In genomic region chr11:58983691-58984341, GRCm38 (mm10) we compare ENCODE assay signal across 29 mouse cellular contexts. TPM values are rescaled to one million over a fixed set of nuclear protein-coding genes. Genes with fewer than 3 reads are reported as not detected.
DNase-seq lines count a peak whose midpoint lies in the region; ATAC-seq and TF ChIP-seq lines count a peak whose summit lies in the region.
"Had no signal": no experiment of that assay in that cellular context is flagged by ENCODE, and none has a peak within 500 bp of the region (broad histone marks: within the 10 kb centered on the region; RNA-seq: fewer than 3 reads in every experiment).

No protein-coding gene starts in this region.

- H3K9ac ChIP-seq in heart, embryonic 16.5 days (ENCODE audit: low read length), result peak overlapping the region; percentile 65
- H3K9ac ChIP-seq: forebrain, embryonic 13.5 days; hindbrain, embryonic 12.5 days; intestine, embryonic 15.5 days; limb, embryonic 12.5 days; liver, embryonic 15.5 days; lung, embryonic 14.5 days; neural tube, embryonic 15.5 days had no signal

- H3K36me3 ChIP-seq in heart, embryonic 10.5 days, result peaks cover 76% of the 10 kb centered on the region
- H3K36me3 ChIP-seq in spleen, adult 2 months (ENCODE audit: control insufficient read depth, insufficient read depth, low read length), result peaks cover 38% of the 10 kb centered on the region
- H3K36me3 ChIP-seq in heart, embryonic 16.5 days (ENCODE audit: control insufficient read depth, insufficient read depth), result peaks cover 48% of the 10 kb centered on the region

- no peak for TF ChIP-seq POLR2A in spleen, adult 2 months (IDR thresholded peaks at IDR 0.05; ENCODE audit: low read depth, low read length)

- peak overlapping the region; percentile 52 for H3K4me2 ChIP-seq in heart, embryonic 16.5 days (ENCODE audit: low read depth, low read length)
- H3K4me2 ChIP-seq: forebrain, embryonic 13.5 days; hindbrain, embryonic 12.5 days; intestine, embryonic 15.5 days; limb, embryonic 12.5 days; liver, embryonic 15.5 days; lung, embryonic 14.5 days; neural tube, embryonic 15.5 days had no signal

- ATAC-seq in heart, embryonic 16.5 days (replicated peaks; ENCODE audit: extremely low read depth, insufficient read depth, low FRiP score), result peak; percentile 69
- ATAC-seq: forebrain, embryonic 13.5 days; hindbrain, postnatal 0 days; intestine, embryonic 15.5 days had no signal

- 54% methylated on average over 6 of the region's 6 CpGs for WGBS in heart, embryonic 10.5 days
- 70% methylated on average over 6 of the region's 6 CpGs for whole genome bisulfite sequencing in spleen, adult 2 months
- WGBS in heart, embryonic 16.5 days, result 38% methylated on average over 6 of the region's 6 CpGs

- H3K9me3 ChIP-seq in heart, embryonic 10.5 days, result no peaks in the 10 kb centered on the region
- H3K9me3 ChIP-seq in heart, embryonic 16.5 days (replicated peaks; ENCODE audit: control insufficient read depth, low read length), result no peaks in the 10 kb centered on the region
- H3K9me3 ChIP-seq: forebrain, embryonic 13.5 days; hindbrain, embryonic 12.5 days; intestine, embryonic 15.5 days; limb, embryonic 12.5 days; liver, embryonic 15.5 days; neural tube, embryonic 15.5 days had no signal

- H3K27me3 ChIP-seq in heart, embryonic 10.5 days (ENCODE audit: insufficient read depth, poor library complexity, severe bottlenecking), result no peaks in the 10 kb centered on the region
- no peaks in the 10 kb centered on the region for H3K27me3 ChIP-seq in spleen, adult 2 months (ENCODE audit: control insufficient read depth, insufficient read depth, low read length)
- H3K27me3 ChIP-seq in heart, embryonic 16.5 days (ENCODE audit: control insufficient read depth, insufficient read depth, low read length), result no peaks in the 10 kb centered on the region
- H3K27me3 ChIP-seq: forebrain, embryonic 13.5 days; hindbrain, embryonic 12.5 days; intestine, embryonic 15.5 days; limb, embryonic 12.5 days; liver, embryonic 15.5 days; neural tube, embryonic 15.5 days had no signal

- H3K4me3 ChIP-seq in heart, embryonic 10.5 days, result peak overlapping the region; percentile 29
- H3K4me3 ChIP-seq in spleen, adult 2 months (ENCODE audit: extremely low read depth, insufficient read depth, insufficient read length), result no peak overlapping the region
- H3K4me3 ChIP-seq in heart, embryonic 16.5 days (ENCODE audit: low read length), result no peak overlapping the region; the same call in 1 of the 2 replicates
- H3K4me3 ChIP-seq: forebrain, embryonic 13.5 days; hindbrain, embryonic 12.5 days; intestine, embryonic 15.5 days; layer of hippocampus, adult 2 months; left cerebral cortex, adult 2 months; limb, embryonic 12.5 days; liver, embryonic 15.5 days; neural tube, embryonic 15.5 days had no signal

- no peak for TF ChIP-seq CTCF in spleen, adult 2 months (IDR thresholded peaks at IDR 0.05; ENCODE audit: extremely low read depth, insufficient read depth, insufficient read length, insufficient replicate concordance)

- peaks cover 97% of the 10 kb centered on the region for H3K4me1 ChIP-seq in heart, embryonic 10.5 days
- H3K4me1 ChIP-seq in spleen, adult 2 months (ENCODE audit: control insufficient read depth, insufficient read depth, insufficient read length), result peaks cover 26% of the 10 kb centered on the region; the same call in 1 of the 2 replicates
- H3K4me1 ChIP-seq in heart, embryonic 16.5 days (ENCODE audit: control insufficient read depth, insufficient read depth, low read length), result peaks cover 91% of the 10 kb centered on the region

- peak overlapping the region; percentile 86 for H3K27ac ChIP-seq in heart, embryonic 10.5 days
- peak overlapping the region; percentile 32 for H3K27ac ChIP-seq in spleen, adult 2 months (ENCODE audit: insufficient read depth, low read length)
- peak overlapping the region; percentile 95 for H3K27ac ChIP-seq in heart, embryonic 16.5 days (ENCODE audit: low read length)
- H3K27ac ChIP-seq: forebrain, embryonic 13.5 days; hindbrain, embryonic 12.5 days; hindbrain, postnatal 0 days; intestine, embryonic 15.5 days; left cerebral cortex, adult 2 months; limb, embryonic 12.5 days; liver, embryonic 15.5 days; neural tube, embryonic 15.5 days had no signal

- peak; percentile 88 for DNase-seq in heart, embryonic 10.5 days (ENCODE audit: low spot score)
- DNase-seq in heart, adult 18-20 months, result no peak
- DNase-seq in spleen, adult 2 months (ENCODE audit: low read depth in 1 of 2, low spot score in 2 of 2), result no peak
- DNase-seq in spleen, postnatal 4 days (ENCODE audit: low spot score in 2 of 2), result no peak
- peak; percentile 67 for DNase-seq in skeletal muscle tissue, adult 2 months (ENCODE audit: low read depth, low spot score)
- DNase-seq in retina, postnatal 1 day, result no peak
- DNase-seq: adrenal gland, adult 2 months; adrenal gland, postnatal 36 days; B cell, adult 2 months; cerebellum, adult 8-10 months; cerebellum, postnatal 25 days; kidney, adult 2 months; kidney, postnatal 36 days; lung, embryonic 14.5 days; lung, postnatal 14 days; midbrain, embryonic 14.5 days; right cerebral cortex, postnatal 25 days; spleen, adult 18-20 months had no signal

RNA-seq across cellular contexts. Expression of gene Trim11, which starts 5.9 kb away (rescaled TPM):
- polyA plus RNA-seq in heart, embryonic 10.5 days (2016; fragmentation: Nextera tagmentation; extraction: Ambion mirVana), result 24.0 and 31.4 TPM in 2 replicates
- 10 to 100 TPM; 15.2 to 15.4 TPM for total RNA-seq in heart, adult 18-20 months (2021)
- 55.6 and 62.0 TPM in 2 replicates for polyA plus RNA-seq in spleen, adult 2 months (2012; rRNA removed)
- 37.1 and 40.3 TPM in 2 replicates for polyA plus RNA-seq in heart, embryonic 16.5 days (2015; fragmentation: Nextera tagmentation; extraction: Ambion mirVana)

RNA-seq across cellular contexts. Expression of gene Hist3h2a, which starts 29.3 kb away (rescaled TPM):
- 15.5 and 15.9 TPM in 2 replicates for polyA plus RNA-seq in heart, embryonic 10.5 days (2016; fragmentation: Nextera tagmentation; extraction: Ambion mirVana)
- 10 to 100 TPM; 13.9 to 17.4 TPM for total RNA-seq in heart, adult 18-20 months (2021)
- polyA plus RNA-seq in spleen, adult 2 months (2012; rRNA removed), result 14.8 and 20.0 TPM in 2 replicates
- 33.9 and 35.2 TPM in 2 replicates for polyA plus RNA-seq in heart, embryonic 16.5 days (2015; fragmentation: Nextera tagmentation; extraction: Ambion mirVana)

RNA-seq across cellular contexts. Expression of gene Trim17, which starts 29.3 kb away (rescaled TPM):
- 0.75 and 0.79 TPM in 2 replicates for polyA plus RNA-seq in heart, embryonic 10.5 days (2016; fragmentation: Nextera tagmentation; extraction: Ambion mirVana)
- under 1 TPM in 1 of 2 experiments, not detected in 1; 0.12 TPM for total RNA-seq in heart, adult 18-20 months (2021)
- 0.06 and 0.23 TPM in 2 replicates for polyA plus RNA-seq in spleen, adult 2 months (2012; rRNA removed)
- 0.26 and 0.39 TPM in 2 replicates for polyA plus RNA-seq in heart, embryonic 16.5 days (2015; fragmentation: Nextera tagmentation; extraction: Ambion mirVana)

RNA-seq across cellular contexts. Expression of gene Hist3h2ba, which starts 35.1 kb away (rescaled TPM):
- polyA plus RNA-seq in heart, embryonic 10.5 days (2016; fragmentation: Nextera tagmentation; extraction: Ambion mirVana), result 4.8 and 9.8 TPM in 2 replicates
- total RNA-seq in heart, adult 18-20 months (2021), result 1 to 10 TPM; 1.0 to 1.4 TPM
- 13.2 and 21.2 TPM in 2 replicates for polyA plus RNA-seq in spleen, adult 2 months (2012; rRNA removed)
- 21.8 and 27.5 TPM in 2 replicates for polyA plus RNA-seq in heart, embryonic 16.5 days (2015; fragmentation: Nextera tagmentation; extraction: Ambion mirVana)
- polyA plus RNA-seq: liver, adult 2 months had no signal

RNA-seq across cellular contexts. Expression of gene Rnf187, which starts 45.1 kb away (rescaled TPM):
- polyA plus RNA-seq in heart, embryonic 10.5 days (2016; fragmentation: Nextera tagmentation; extraction: Ambion mirVana), result 169 and 213 TPM in 2 replicates
- total RNA-seq in heart, adult 18-20 months (2021), result 100 to 1,000 TPM; 165 to 170 TPM
- polyA plus RNA-seq in spleen, adult 2 months (2012; rRNA removed), result 157 and 230 TPM in 2 replicates
- 172 and 176 TPM in 2 replicates for polyA plus RNA-seq in heart, embryonic 16.5 days (2015; fragmentation: Nextera tagmentation; extraction: Ambion mirVana)

Comparison
In these comparisons a context has a peak if more than half of its experiments do, and no peak if none do; other contexts are left out.
1. DNase-seq: peak in heart, embryonic 10.5 days (single experiment) and skeletal muscle tissue, adult 2 months (single experiment); none in heart, adult 18-20 months (0 of 2), spleen, adult 2 months (0 of 2), spleen, postnatal 4 days (0 of 2) and retina, postnatal 1 day (single experiment).
2. H3K27ac ChIP-seq: peak in every context shown above with its lines; median percentile 95 in heart, embryonic 16.5 days; 86 in heart, embryonic 10.5 days; 32 in spleen, adult 2 months.